Mouse (Mus musculus): ENCODE data around the gene Zfp867. TPM values are rescaled to one million over a fixed set of nuclear protein-coding genes. Genes with fewer than 3 reads are reported as not detected.

The Zfp867 gene
- polyA plus RNA-seq (2016; fragmentation: Nextera tagmentation; extraction: Ambion mirVana), result 8.8 and 9.5 TPM in 2 replicates

- H3K36me3 ChIP-seq, result no peaks in the 10 kb centered on the region
- peak within 1 kb of the TSS; percentile 83 for H3K27ac ChIP-seq
- peaks cover 8% of the 10 kb centered on the region; the same call in 1 of the 2 replicates for H3K27me3 ChIP-seq
- no peaks in the 10 kb centered on the region for H3K9me3 ChIP-seq
- H3K4me2 ChIP-seq, result peak within 1 kb of the TSS; percentile 76
- peak; percentile 84 for ATAC-seq (ENCODE audit: insufficient number of reproducible peaks, insufficient read depth, low FRiP score, low TSS enrichment, low read depth)
- H3K4me1 ChIP-seq (replicated peaks), result peaks cover 8% of the 10 kb centered on the region
- WGBS, result under 1% methylated on average over 19 of the region's 19 CpGs
- H3K9ac ChIP-seq (replicated peaks), result peak within 1 kb of the TSS; percentile 93
- H3K4me3 ChIP-seq (replicated peaks), result peak within 1 kb of the TSS; percentile 78
These were observed at the start of gene Zfp867 for GRCm38 (mm10) chr11:59472326-59472677. Zfp867 (minus strand) TSS chr11:59472474.

- ATAC-seq (ENCODE audit: insufficient number of reproducible peaks, insufficient read depth, low FRiP score, low TSS enrichment, low read depth), result no peak
- Histone ChIP-seq H3K9ac (replicated peaks) (no peak overlapping the region), H3K27me3 (no peaks in the 10 kb centered on the region), H3K4me1 (replicated peaks) (peaks cover 11% of the 10 kb centered on the region; the same call in 1 of the 2 replicates), H3K4me2 (no peak overlapping the region), H3K27ac (no peak overlapping the region), H3K4me3 (replicated peaks) (no peak overlapping the region), H3K9me3 (peaks cover 4% of the 10 kb centered on the region; the same call in 1 of the 2 replicates), H3K36me3 (no peaks in the 10 kb centered on the region)
- 71% methylated on average over 6 of the region's 6 CpGs for WGBS
These were observed 47.6 kb upstream of the Zfp867 start for GRCm38 (mm10) chr11:59519741-59520495.

- no peak for ATAC-seq (ENCODE audit: insufficient number of reproducible peaks, insufficient read depth, low FRiP score, low TSS enrichment, low read depth)
- Histone ChIP-seq H3K4me3 (replicated peaks) (no peak overlapping the region), H3K27ac (no peak overlapping the region), H3K36me3 (no peaks in the 10 kb centered on the region), H3K4me1 (replicated peaks) (peaks cover 15% of the 10 kb centered on the region; the same call in 1 of the 2 replicates), H3K4me2 (no peak overlapping the region), H3K9me3 (no peaks in the 10 kb centered on the region), H3K27me3 (no peaks in the 10 kb centered on the region), H3K9ac (replicated peaks) (no peak overlapping the region)
- 73% methylated on average over 10 of the region's 10 CpGs for WGBS
These were observed 46.0 kb upstream of the Zfp867 start for GRCm38 (mm10) chr11:59518226-59518625.

DNA sequence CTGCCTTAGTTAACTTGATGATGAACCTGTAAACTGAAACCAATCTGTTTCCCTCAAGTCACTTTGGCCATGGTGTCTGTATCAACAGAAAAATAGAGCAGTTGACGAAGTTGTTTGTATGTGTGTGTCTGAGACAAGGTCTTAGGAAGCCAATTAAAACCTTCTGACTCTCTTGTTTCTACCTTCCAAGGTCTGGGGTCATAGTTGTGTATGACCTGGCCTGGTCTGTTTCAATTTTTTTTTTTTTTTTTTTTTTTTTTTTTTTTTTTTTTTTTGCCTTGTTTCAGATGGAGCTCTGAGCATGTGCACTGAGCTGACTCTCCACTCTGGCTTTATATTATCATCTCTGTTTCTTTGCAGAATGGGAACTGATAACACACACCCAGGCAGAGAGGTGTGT, 45.2 kb upstream of the Zfp867 start:
- 89% methylated on average over 1 of the region's 1 CpGs for WGBS
- H3K27me3 ChIP-seq, result no peaks in the 10 kb centered on the region
- no peak overlapping the region for H3K27ac ChIP-seq
- H3K36me3 ChIP-seq, result no peaks in the 10 kb centered on the region
- H3K9ac ChIP-seq (replicated peaks), result no peak overlapping the region
- H3K4me2 ChIP-seq, result no peak overlapping the region
- ATAC-seq (ENCODE audit: insufficient number of reproducible peaks, insufficient read depth, low FRiP score, low TSS enrichment, low read depth), result no peak
- peaks cover 19% of the 10 kb centered on the region; the same call in 1 of the 2 replicates for H3K4me1 ChIP-seq (replicated peaks)
- H3K9me3 ChIP-seq, result no peaks in the 10 kb centered on the region
- H3K4me3 ChIP-seq (replicated peaks), result no peak overlapping the region

- no peak overlapping the region for H3K9ac ChIP-seq (replicated peaks)
- H3K27ac ChIP-seq, result peak overlapping the region; percentile 57
- no peak overlapping the region for H3K4me2 ChIP-seq
- H3K4me3 ChIP-seq (replicated peaks), result no peak overlapping the region
- H3K36me3 ChIP-seq, result peaks cover 13% of the 10 kb centered on the region
- peak; percentile 60; the same call in 1 of the 2 replicates for ATAC-seq (ENCODE audit: insufficient number of reproducible peaks, insufficient read depth, low FRiP score, low TSS enrichment, low read depth)
- H3K9me3 ChIP-seq, result no peaks in the 10 kb centered on the region
- WGBS, result 57% methylated on average over 3 of the region's 3 CpGs
- peaks cover 15% of the 10 kb centered on the region; the same call in 1 of the 2 replicates for H3K4me1 ChIP-seq (replicated peaks)
- H3K27me3 ChIP-seq, result no peaks in the 10 kb centered on the region
These were observed 42.5 kb upstream of the Zfp867 start for GRCm38 (mm10) chr11:59514789-59515188.

GRCm38 (mm10) chr11:59514381-59514780, 42.1 kb upstream of the Zfp867 start:
- 65% methylated on average over 6 of the region's 6 CpGs for WGBS

GRCm38 (mm10) chr11:59513556-59513955, 41.3 kb upstream of the Zfp867 start:
- no peak overlapping the region for H3K9ac ChIP-seq (replicated peaks)
- no peak overlapping the region for H3K27ac ChIP-seq
- peaks cover 10% of the 10 kb centered on the region; the same call in 1 of the 2 replicates for H3K4me1 ChIP-seq (replicated peaks)
- no peak for ATAC-seq (ENCODE audit: insufficient number of reproducible peaks, insufficient read depth, low FRiP score, low TSS enrichment, low read depth)
- H3K4me2 ChIP-seq, result no peak overlapping the region
- H3K4me3 ChIP-seq (replicated peaks), result no peak overlapping the region
- WGBS, result 85% methylated on average over 3 of the region's 3 CpGs
- H3K27me3 ChIP-seq, result no peaks in the 10 kb centered on the region
- H3K9me3 ChIP-seq, result no peaks in the 10 kb centered on the region
- H3K36me3 ChIP-seq, result peaks cover 24% of the 10 kb centered on the region

More at GRCm38 (mm10) chr11:59514381-59514780, 42.1 kb upstream of the Zfp867 start:
- peaks cover 17% of the 10 kb centered on the region for H3K36me3 ChIP-seq
- no peak for ATAC-seq (ENCODE audit: insufficient number of reproducible peaks, insufficient read depth, low FRiP score, low TSS enrichment, low read depth)
- H3K4me1 ChIP-seq (replicated peaks), result peaks cover 11% of the 10 kb centered on the region; the same call in 1 of the 2 replicates
- no peak overlapping the region for H3K4me2 ChIP-seq
- H3K9me3 ChIP-seq, result no peaks in the 10 kb centered on the region
- no peak overlapping the region for H3K4me3 ChIP-seq (replicated peaks)
- H3K27me3 ChIP-seq, result no peaks in the 10 kb centered on the region
- peak overlapping the region; percentile 57 for H3K27ac ChIP-seq
- no peak overlapping the region for H3K9ac ChIP-seq (replicated peaks)

GRCm38 (mm10) chr11:59512733-59513132, 40.5 kb upstream of the Zfp867 start:
- Histone ChIP-seq H3K9ac (replicated peaks) (no peak overlapping the region), H3K27me3 (no peaks in the 10 kb centered on the region), H3K4me3 (replicated peaks) (no peak overlapping the region), H3K4me1 (replicated peaks) (peaks cover 13% of the 10 kb centered on the region), H3K36me3 (peaks cover 33% of the 10 kb centered on the region), H3K9me3 (no peaks in the 10 kb centered on the region), H3K4me2 (no peak overlapping the region), H3K27ac (peak overlapping the region; percentile 17; the same call in 1 of the 2 replicates)
- ATAC-seq (ENCODE audit: insufficient number of reproducible peaks, insufficient read depth, low FRiP score, low TSS enrichment, low read depth), result no peak
- 74% methylated on average over 10 of the region's 10 CpGs for WGBS

GRCm38 (mm10) chr11:59511558-59511957, 39.3 kb upstream of the Zfp867 start:
- H3K27ac ChIP-seq, result no peak overlapping the region
- H3K9me3 ChIP-seq, result no peaks in the 10 kb centered on the region
- no peaks in the 10 kb centered on the region for H3K27me3 ChIP-seq
- no peak overlapping the region for H3K4me2 ChIP-seq
- H3K9ac ChIP-seq (replicated peaks), result no peak overlapping the region
- 65% methylated on average over 1 of the region's 1 CpGs for WGBS
- no peak overlapping the region for H3K4me3 ChIP-seq (replicated peaks)
- H3K4me1 ChIP-seq (replicated peaks), result peaks cover 22% of the 10 kb centered on the region
- H3K36me3 ChIP-seq, result peaks cover 34% of the 10 kb centered on the region
- ATAC-seq (ENCODE audit: insufficient number of reproducible peaks, insufficient read depth, low FRiP score, low TSS enrichment, low read depth), result no peak

GRCm38 (mm10) chr11:59506713-59507074, 34.4 kb upstream of the Zfp867 start:
- peak overlapping the region; percentile 81 for H3K4me2 ChIP-seq
- H3K4me1 ChIP-seq (replicated peaks), result peaks cover 20% of the 10 kb centered on the region
- peak overlapping the region; percentile 97 for H3K27ac ChIP-seq
- peak; percentile 4; the same call in 1 of the 2 replicates for ATAC-seq (ENCODE audit: insufficient number of reproducible peaks, insufficient read depth, low FRiP score, low TSS enrichment, low read depth)
- H3K4me3 ChIP-seq (replicated peaks), result peak overlapping the region; percentile 86
- H3K9me3 ChIP-seq, result no peaks in the 10 kb centered on the region
- no peaks in the 10 kb centered on the region for H3K27me3 ChIP-seq
- H3K9ac ChIP-seq (replicated peaks), result peak overlapping the region; percentile 90
- 0% methylated on average over 14 of the region's 14 CpGs for WGBS
- peaks cover 61% of the 10 kb centered on the region for H3K36me3 ChIP-seq

DNA sequence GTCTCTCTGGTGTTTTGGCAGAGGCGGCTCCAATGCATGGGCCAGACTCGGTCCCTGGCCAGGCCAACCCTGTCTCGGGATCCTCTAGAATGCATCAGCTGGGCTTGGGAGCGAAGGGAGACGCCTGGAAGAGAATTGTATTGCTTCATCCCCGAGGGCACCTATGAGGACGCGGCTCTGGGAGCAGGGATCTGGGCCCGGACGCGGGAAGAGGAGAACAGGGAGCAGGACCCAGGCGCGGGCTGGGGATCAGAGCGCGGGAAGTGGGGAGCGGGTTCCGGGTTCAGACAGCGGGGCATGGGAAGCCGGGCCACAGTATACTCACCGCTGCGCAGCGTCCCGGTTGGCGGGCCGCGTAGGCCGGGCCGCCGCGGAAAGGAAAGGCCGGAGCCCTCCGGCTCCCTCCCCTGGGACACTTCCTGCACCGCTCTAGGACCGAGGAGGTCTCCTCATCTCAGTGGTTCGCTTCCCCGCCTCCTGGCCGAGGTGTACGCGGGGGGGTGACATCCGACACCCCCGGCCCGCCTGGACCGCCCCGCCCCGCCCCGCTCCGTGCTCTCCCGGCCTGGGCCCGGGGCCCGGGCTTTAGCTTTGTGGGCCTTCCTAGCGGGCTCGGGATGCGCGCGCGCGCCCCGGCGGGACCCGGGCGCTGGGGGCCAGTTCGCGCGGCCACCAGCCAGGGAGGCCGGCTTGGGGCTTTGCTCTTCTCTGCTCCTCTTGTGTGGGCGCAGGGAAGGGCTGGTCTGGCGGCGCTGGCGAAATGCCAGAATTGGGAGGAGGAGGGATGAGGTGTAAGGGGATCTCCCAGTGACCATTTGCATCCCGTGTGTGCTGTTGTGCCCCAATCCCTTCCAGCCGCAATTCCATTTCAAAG, 33.8 kb upstream of the Zfp867 start:
- H3K9ac ChIP-seq (replicated peaks), result peak overlapping the region; percentile 90
- H3K4me2 ChIP-seq, result peak overlapping the region; percentile 81
- H3K4me3 ChIP-seq (replicated peaks), result peak overlapping the region; percentile 86
- H3K27me3 ChIP-seq, result no peaks in the 10 kb centered on the region
- peaks cover 62% of the 10 kb centered on the region for H3K36me3 ChIP-seq
- H3K9me3 ChIP-seq, result no peaks in the 10 kb centered on the region
- peak; percentile 90 for ATAC-seq (ENCODE audit: insufficient number of reproducible peaks, insufficient read depth, low FRiP score, low TSS enrichment, low read depth)
- peak overlapping the region; percentile 97 for H3K27ac ChIP-seq
- WGBS, result under 1% methylated on average over 67 of the region's 71 CpGs
- peaks cover 20% of the 10 kb centered on the region for H3K4me1 ChIP-seq (replicated peaks)

Measured in limb, embryonic 12.5 days (tissue).